Mouse (Mus musculus) splenic B cell, adult 2 months (primary cell): ENCODE measurements around the gene Trrap.
A peak's percentile ranks its signal among the peaks of the same experiment; 100 is the strongest.

Experiments used
- DNase-seq: peaks from one replicate; pipeline ENCODE4 v3.0.0-alpha.2; 2011; ENCODE audit warnings: low read depth, low spot score
- H3K27me3 ChIP-seq: 2 replicates; pipeline ENCODE4 v1.6.1; 2012; ENCODE audit warnings: mild to moderate bottlenecking, low read length, moderate library complexity, mixed read lengths; ENCODE audit not compliant: control insufficient read depth, poor library complexity, insufficient read depth, severe bottlenecking
- H3K36me3 ChIP-seq: 2 replicates; pipeline ENCODE4 v1.6.1; 2012; ENCODE audit warnings: mild to moderate bottlenecking, low read length, moderate library complexity, mixed read lengths; ENCODE audit not compliant: control insufficient read depth, poor library complexity, insufficient read depth, severe bottlenecking

The Trrap gene

DNA sequence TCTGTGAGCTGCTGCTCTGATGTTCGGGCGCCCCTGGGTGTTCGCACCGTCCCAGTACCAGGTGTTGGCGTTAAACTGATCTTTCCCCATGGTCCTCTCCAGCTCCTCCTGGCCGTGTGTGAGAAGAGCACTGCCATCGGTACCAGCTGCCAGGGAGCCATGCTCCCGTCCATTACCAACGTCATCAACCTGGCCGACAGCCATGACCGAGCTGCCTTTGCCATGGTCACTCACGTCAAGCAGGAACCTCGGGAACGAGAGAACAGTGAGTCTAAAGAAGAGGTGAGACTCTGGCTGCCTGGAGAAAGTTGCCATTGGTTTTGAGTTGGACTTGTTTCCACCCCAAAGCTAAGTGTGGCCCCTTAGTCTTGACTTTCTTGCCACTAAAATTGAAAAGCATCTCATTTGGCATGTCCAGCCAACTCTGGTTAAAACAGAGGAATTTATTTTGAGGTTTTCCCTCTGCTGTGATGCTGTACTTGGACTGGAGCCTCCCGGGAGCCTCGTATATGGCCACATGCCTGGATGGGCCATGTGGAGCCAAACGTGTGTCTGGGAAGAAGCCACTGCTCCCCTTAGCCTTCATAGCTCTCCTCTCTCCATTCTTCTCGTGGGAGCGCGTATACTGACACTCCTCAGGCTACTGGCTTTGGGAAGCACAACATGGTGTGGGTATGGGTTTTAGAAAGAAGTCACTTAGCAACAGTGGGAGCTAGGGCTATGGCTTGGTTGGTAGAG is 61.0 kb downstream of the Trrap start:
- DNase-seq, result no peak
- Histone ChIP-seq H3K27me3 (no peaks in the 10 kb centered on the region), H3K36me3 (peaks cover 17% of the 10 kb centered on the region)

GRCm38 (mm10) chr5:144829631-144830030 is 62.1 kb downstream of the Trrap start:
- H3K36me3 ChIP-seq, result peaks cover 17% of the 10 kb centered on the region
- no peak for DNase-seq
- no peaks in the 10 kb centered on the region for H3K27me3 ChIP-seq

DNA sequence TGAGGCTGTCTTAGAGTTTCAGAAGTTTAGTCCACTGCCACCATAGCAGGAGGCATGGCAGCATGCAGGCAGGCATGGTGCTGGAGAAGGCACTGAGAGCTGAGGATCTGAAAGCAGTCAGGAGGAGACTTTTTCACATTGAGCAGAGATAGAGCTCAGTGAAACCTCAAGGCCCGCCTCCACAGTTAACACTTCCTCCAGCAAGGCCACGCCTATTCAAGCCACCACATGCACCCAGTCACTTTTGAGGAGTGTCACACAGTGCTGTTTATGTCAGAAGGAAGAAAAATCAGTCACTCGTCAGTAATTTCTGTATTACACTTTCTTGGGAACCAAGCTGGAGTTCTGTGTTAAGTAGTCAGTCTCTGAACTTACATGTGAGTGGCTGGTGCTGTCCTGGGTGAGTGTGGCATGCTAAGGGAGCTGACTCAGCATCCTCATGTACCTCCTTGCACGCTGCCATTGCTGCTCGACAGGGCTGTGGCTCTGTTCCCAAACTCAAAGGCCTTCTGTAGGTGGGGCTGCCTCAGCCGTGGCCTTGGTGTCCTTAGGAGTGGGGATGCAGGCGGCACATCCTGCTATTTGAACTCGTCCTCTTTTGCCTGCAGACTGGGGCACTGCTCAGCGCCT is 64.4 kb downstream of the Trrap start:
- H3K36me3 ChIP-seq, result peaks cover 17% of the 10 kb centered on the region
- peak; percentile 4 for DNase-seq

DNA sequence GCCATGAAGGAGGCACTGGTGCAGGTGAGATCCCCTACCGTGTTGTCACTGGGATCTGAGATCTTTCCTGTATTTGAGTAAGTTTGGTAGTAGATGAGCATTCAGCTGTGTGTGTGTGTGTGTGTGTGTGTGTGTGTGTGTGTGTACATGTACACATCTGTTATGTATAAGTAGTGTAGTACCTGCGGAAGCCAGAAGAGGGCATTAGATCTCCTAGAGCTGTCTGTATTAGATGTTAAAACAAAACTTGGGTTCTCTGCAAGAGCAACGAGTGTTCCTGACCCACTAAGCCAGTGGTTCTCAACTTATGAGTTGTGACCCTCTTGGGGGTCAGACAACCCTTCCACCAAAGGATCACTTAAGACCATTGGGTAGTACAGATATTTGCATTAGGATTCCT is 68.6 kb downstream of the Trrap start:
- H3K27me3 ChIP-seq, result no peaks in the 10 kb centered on the region
- DNase-seq, result peak; percentile 29
- H3K36me3 ChIP-seq, result peaks cover 9% of the 10 kb centered on the region

More for the DNA sequence above, 64.4 kb downstream of the Trrap start:
- H3K27me3 ChIP-seq, result no peaks in the 10 kb centered on the region

DNA sequence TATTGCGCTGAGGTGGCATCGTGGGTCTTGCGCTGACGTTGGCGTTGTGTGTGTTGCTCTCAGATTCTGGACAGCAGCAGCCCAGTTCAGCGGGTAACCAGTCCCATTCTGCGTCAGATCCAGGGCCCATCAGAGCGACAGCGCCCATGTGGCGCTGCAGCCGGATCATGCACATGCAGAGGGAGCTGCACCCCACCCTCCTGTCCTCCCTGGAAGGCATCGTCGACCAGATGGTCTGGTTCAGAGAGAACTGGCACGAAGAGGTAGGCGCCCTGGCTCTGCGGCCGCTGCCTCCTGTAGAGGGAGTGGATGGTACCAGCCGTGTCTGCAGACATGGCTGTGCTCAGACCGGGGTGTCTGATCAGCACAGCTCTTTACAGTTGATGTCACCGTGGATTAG is 77.8 kb downstream of the Trrap start:
- H3K36me3 ChIP-seq, result peaks cover 11% of the 10 kb centered on the region
- DNase-seq, result no peak
- no peaks in the 10 kb centered on the region for H3K27me3 ChIP-seq

DNA sequence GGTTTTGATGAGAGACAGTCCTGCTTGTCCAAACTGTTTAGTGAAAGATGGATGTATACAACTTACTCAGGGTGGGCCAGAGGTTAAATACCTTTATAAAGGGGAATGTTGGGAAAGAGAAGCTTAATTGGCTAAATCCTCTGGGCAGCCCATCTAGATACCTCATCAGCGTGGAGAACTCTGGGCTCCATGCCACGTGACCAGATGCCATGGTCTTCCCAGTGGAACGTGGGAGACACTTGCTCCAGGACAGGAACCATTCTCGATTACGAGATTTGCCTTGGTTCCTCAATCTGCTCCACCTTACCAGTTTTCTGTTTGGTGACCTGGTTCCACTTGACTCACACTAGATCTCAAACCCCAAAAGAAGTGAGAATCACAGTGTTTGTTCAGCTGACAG is 81.2 kb downstream of the Trrap start:
- H3K36me3 ChIP-seq, result peaks cover 12% of the 10 kb centered on the region
- DNase-seq, result no peak
- no peaks in the 10 kb centered on the region for H3K27me3 ChIP-seq

DNA sequence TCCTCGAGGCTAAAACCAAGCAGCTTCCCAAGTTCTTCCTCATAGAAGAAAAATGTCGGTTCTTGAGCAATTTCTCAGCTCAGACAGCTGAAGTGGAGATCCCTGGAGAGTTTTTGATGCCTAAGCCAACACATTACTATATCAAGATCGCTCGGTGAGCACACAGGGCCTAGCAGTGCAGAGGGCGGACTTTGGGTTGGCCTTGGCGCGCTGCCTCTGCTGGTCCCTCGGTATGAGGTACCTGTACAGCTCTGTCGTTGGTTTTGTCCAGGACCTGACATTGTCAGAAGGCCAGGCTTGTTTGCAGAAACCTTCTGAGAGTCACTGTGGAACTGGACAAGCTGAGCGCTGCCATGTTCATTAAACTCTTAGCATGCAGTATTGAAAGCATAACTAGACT is 82.4 kb downstream of the Trrap start:
- DNase-seq, result no peak
- H3K36me3 ChIP-seq, result peaks cover 14% of the 10 kb centered on the region
- H3K27me3 ChIP-seq, result no peaks in the 10 kb centered on the region

GRCm38 (mm10) chr5:144851820-144852219 is 84.3 kb downstream of the Trrap start:
- DNase-seq, result no peak
- Histone ChIP-seq H3K27me3 (no peaks in the 10 kb centered on the region), H3K36me3 (peaks cover 15% of the 10 kb centered on the region)

DNA sequence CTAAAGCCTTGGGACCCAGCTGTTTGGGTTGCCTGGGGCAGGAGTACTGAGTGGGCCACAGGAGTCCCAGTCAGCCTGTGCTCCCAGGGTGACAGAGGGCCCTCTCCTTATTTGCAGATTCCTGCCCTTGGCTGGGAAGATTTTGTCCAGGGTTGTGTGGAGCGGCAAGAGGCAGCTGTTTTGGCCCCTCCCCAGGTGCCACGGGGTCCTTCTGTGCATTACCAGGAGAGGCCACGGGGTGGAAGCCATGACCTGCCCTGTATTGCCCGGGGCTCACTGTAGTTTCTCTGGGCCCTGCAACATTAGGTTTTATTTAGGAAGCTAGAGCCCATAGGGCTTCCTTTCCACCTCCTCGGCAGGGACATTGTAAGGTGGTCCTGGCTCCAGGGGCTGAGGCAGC is 86.4 kb downstream of the Trrap start:
- no peak for DNase-seq
- Histone ChIP-seq H3K27me3 (no peaks in the 10 kb centered on the region), H3K36me3 (peaks cover 16% of the 10 kb centered on the region)

- no peak for DNase-seq
- H3K27me3 ChIP-seq, result no peaks in the 10 kb centered on the region
- H3K36me3 ChIP-seq, result peaks cover 20% of the 10 kb centered on the region
These were observed 88.4 kb downstream of the Trrap start for GRCm38 (mm10) chr5:144855936-144856335.

DNA sequence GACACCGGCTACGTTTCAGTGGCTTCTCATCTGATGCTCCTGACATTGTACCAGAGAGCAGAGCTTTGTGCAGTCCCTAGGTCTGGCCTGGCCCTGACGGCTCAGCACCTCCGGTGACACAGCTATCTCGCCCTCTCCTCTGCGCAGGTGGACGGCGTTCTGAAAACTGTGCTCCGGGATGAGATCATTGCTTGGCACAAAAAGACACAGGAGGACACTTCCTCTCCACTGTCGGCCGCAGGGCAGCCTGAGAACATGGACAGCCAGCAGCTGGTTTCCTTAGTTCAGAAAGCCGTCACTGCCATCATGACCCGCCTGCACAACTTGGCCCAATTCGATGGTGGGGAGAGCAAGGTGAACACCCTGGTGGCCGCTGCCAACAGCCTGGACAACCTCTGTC is 91.0 kb downstream of the Trrap start:
- Histone ChIP-seq H3K27me3 (no peaks in the 10 kb centered on the region), H3K36me3 (peaks cover 16% of the 10 kb centered on the region)
- no peak for DNase-seq

DNA sequence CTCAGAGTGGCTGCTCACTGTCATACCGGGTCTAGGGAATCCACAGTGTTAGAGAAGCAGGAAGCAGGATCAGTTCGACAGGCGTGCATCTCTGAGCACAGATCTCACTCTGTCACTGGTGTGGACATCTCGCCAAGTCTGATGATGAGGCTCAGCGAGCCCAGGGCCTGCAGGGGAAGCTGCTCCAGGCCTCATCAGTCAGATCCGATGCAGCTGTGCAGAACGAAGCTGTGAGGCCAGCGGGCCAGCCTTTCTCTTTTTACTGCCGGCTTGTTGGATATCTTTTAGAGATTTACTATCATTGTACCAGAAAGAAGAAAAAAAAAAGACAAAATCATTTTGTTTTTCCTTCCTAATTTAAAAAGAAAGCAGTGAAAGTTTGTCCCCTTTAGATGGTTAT is 91.8 kb downstream of the Trrap start:
- no peak for DNase-seq
- Histone ChIP-seq H3K27me3 (no peaks in the 10 kb centered on the region), H3K36me3 (peaks cover 13% of the 10 kb centered on the region)

- Histone ChIP-seq H3K27me3 (no peaks in the 10 kb centered on the region), H3K36me3 (peaks cover 11% of the 10 kb centered on the region)
- DNase-seq, result no peak
These were observed 93.4 kb downstream of the Trrap start for GRCm38 (mm10) chr5:144860913-144861312.

- no peaks in the 10 kb centered on the region for H3K36me3 ChIP-seq
- no peaks in the 10 kb centered on the region for H3K27me3 ChIP-seq
- no peak for DNase-seq
These were observed 99.4 kb downstream of the Trrap start for GRCm38 (mm10) chr5:144866923-144867322.

DNA sequence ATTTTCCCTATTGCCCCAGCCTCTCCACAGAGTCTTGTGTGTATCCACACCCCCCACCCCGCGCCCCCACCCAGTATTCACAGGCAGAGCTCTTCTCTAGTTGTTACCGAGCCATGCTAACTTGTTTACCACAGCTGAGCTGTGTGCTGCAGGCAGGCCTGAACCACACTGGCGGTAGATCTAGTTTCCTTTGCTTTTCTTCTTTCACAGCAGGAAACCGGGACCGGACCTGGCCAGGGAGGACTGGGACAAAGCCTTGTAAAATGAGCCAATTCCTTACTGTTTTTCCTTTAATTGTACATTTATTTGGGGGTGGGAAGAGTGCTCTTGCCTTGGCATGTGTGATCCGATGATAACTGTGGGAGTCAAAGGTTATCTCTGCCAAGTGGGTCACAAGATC is 101.9 kb downstream of the Trrap start:
- Histone ChIP-seq H3K27me3 (no peaks in the 10 kb centered on the region), H3K36me3 (no peaks in the 10 kb centered on the region)
- no peak for DNase-seq

DNA sequence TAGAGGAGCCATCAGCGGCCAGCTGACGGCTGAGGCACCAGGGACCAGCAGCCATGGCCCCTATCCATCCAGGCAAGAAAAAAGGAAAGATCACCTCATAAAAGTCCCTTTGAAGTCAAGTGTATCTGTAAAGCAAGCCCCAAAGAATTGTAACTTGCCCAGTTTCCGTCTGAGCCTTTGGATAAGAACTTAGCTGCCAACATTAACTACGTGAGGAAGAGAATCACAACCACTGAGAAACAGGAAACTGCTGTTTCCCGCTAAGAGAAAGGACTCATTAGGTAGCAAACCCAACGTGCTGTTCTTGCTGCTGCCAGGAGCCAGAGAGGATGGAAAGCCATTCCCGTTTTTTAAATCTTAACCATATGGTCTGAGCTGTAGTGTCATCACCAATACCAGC is 103.2 kb downstream of the Trrap start:
- Histone ChIP-seq H3K36me3 (no peaks in the 10 kb centered on the region), H3K27me3 (no peaks in the 10 kb centered on the region)
- DNase-seq, result no peak
